Mouse (Mus musculus) liver, embryonic 16.5 days (tissue): ENCODE data around the gene Ccdc51. TPM values are rescaled to one million over a fixed set of nuclear protein-coding genes. Genes with fewer than 3 reads are reported as not detected.

Source experiments
- ATAC-seq: fragments of 200-750 bp; cut with Nextera tagmentation; 2 replicates; pipeline ENCODE4 v1.8.0; 2017; ENCODE audit warnings: low read depth, mild to moderate bottlenecking, moderate number of reproducible peaks, moderate library complexity
- H3K27ac ChIP-seq: fragments of 300-500 bp; sonication (generic); 2 replicates; pipeline ENCODE4 v1.5.1; 2014; ENCODE audit warnings: mild to moderate bottlenecking, low read length
- H3K27me3 ChIP-seq: fragments of 300-500 bp; sonication (generic); 2 replicates; pipeline ENCODE4 v1.6.1; 2014; ENCODE audit warnings: low read depth, low read length, mixed read lengths; ENCODE audit not compliant: control insufficient read depth, insufficient read depth
- H3K36me3 ChIP-seq: fragments of 300-500 bp; sonication (generic); 2 replicates; pipeline ENCODE4 v1.6.1; 2014; ENCODE audit warnings: mild to moderate bottlenecking; ENCODE audit not compliant: control insufficient read depth, insufficient read depth
- H3K4me1 ChIP-seq: fragments of 300-500 bp; sonication (generic); 2 replicates; pipeline ENCODE4 v1.6.1; 2014; ENCODE audit warnings: low read depth, low read length, mixed read lengths; ENCODE audit not compliant: control insufficient read depth
- H3K4me2 ChIP-seq: fragments of 300-500 bp; sonication (generic); 2 replicates; pipeline ENCODE4 v1.6.1; 2014; ENCODE audit warnings: low read depth, low read length, mixed read lengths
- H3K4me3 ChIP-seq: fragments of 300-500 bp; sonication (generic); 2 replicates; pipeline ENCODE4 v1.5.1; 2014; ENCODE audit warnings: low read depth, mild to moderate bottlenecking, low read length
- H3K9ac ChIP-seq: fragments of 300-500 bp; sonication (generic); 2 replicates; pipeline ENCODE4 v1.6.1; 2014; ENCODE audit warnings: low read depth, low read length
- H3K9me3 ChIP-seq: fragments of 300-500 bp; sonication (generic); replicated peaks from 2 replicates; pipeline ENCODE4 v1.6.1; 2016; ENCODE audit warnings: low read length; ENCODE audit not compliant: control insufficient read depth
- WGBS: fragments of 180-500 bp; shearing (Covaris S2); extraction: QIAGEN DNeasy Blood & Tissue Kit; methylation state at CpG from one replicate; pipeline ENCODE4 v1.1.7; 2014; ENCODE audit not compliant: insufficient replicate concordance; 5-methylcytosine and 5-hydroxymethylcytosine counted together
- polyA plus RNA-seq: library from polyadenylated mRNA; unstranded; fragments of >200 nt; fragmentation: Nextera tagmentation; extraction: Ambion mirVana; gene quantifications from 2 replicates; pipeline ENCODE4 v1.2.1, GENCODE M21; 2015

Ccdc51 gene
- polyA plus RNA-seq, result 10.0 and 11.9 TPM in 2 replicates

DNA sequence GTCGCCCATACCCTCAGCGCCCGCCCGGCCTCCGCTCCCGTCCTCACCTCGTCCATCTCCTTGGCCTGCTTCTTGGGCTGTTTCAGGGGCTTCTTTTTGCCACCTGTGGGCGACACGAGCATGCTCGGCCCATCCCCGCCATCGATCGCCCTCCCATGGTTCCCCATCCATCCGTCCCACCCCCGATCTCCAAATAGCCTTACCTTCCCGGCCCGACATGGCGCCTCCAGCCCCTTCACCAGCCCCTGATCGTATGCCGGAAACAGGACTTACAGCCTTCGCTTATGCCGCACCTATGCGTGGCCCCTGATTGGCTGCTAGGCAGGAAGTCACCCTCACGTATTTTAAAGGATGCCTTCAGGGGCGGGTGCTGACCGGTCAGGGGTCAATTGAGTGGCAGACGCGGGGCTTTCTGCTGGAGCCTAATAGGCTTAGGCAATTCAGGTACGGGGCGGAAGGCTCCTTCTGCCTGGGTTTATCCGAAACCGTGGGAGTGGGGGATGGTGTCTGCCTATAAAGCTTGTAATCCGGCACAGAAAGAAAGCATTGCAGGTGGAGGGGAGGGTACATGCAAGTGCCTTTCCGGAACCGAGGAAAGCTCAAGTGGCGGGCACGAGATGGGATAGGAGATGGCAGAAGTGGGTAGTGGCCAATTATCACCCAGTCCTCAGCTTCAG, at the start of gene Ccdc51, which contains the start of gene Tma7:
Gene Ccdc51, plus strand, starts transcription at position 370 of the 677 bp plus-strand sequence.
Gene Tma7, minus strand, starts transcription at position 464 of the 677 bp plus-strand sequence.
- Histone ChIP-seq H3K36me3 (0 out of 2 replicates have a peak, but pooled peaks cover 5% of the 10 kb centered on the region), H3K4me3 (peak within 1 kb of the TSS; percentile 83), H3K4me1 (peaks cover 21% of the 10 kb centered on the region), H3K4me2 (peak within 1 kb of the TSS; percentile 76), H3K27ac (peak within 1 kb of the TSS; percentile 75), H3K9ac (peak within 1 kb of the TSS; percentile 86), H3K9me3 (no peaks in the 10 kb centered on the region), H3K27me3 (no peaks in the 10 kb centered on the region)
- peak; percentile 99 for ATAC-seq
- under 1% methylated on average over 37 of the region's 37 CpGs for WGBS

DNA sequence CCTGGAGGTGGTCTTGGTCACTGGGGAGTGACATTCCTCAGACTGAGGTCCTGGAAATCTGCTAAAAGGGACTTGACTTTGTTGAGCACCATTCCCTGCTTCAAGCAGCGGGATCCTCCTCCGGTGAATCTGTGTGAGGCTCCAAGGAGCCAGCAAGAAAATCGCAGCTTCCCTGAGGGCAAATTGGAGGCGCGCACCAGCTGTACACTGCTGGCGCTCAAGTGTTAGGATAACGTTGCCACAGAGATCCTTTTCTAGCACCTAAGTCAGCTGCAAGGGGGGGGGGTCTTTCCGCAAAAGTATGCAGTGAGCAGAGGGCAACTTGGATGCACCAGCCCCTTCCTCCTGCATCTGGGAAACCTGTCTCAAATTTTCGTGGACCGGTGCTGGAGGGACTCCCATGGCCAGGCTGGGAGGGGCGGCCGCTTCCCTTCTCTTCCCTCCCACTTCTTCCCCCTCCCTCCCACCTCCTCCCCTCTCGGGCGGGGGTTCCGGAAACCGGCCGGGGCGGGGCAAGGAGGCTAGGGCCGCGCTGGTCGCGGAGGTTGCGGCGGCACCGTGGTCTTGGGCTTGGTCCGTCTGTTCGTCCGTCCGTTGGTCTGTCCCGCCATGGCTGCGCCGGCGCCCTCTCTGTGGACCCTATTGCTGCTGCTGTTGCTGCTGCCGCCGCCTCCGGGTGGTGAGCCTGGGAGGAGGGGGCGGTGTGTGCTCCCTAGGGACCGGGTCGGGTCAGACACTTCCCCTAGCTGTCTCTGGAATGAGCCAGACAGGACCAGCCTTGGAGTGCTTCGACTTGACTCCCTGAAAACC, 44.0 kb upstream of the Ccdc51 start, which contains the start of gene Shisa5:
Gene Shisa5, plus strand, starts transcription at position 480 of the 810 bp plus-strand sequence.
- H3K4me1 ChIP-seq, result peaks cover 6% of the 10 kb centered on the region
- under 1% methylated on average over 40 of the region's 40 CpGs for WGBS
- peak within 1 kb of the TSS; percentile 69 for H3K4me2 ChIP-seq
- no peaks in the 10 kb centered on the region for H3K36me3 ChIP-seq
- H3K9me3 ChIP-seq, result no peaks in the 10 kb centered on the region
- peak; percentile 75 for ATAC-seq
- H3K4me3 ChIP-seq, result peak within 1 kb of the TSS; percentile 63
- H3K27ac ChIP-seq, result no peak within 1 kb of the TSS
- peaks cover 8% of the 10 kb centered on the region for H3K27me3 ChIP-seq
- peak within 1 kb of the TSS; percentile 60 for H3K9ac ChIP-seq

DNA sequence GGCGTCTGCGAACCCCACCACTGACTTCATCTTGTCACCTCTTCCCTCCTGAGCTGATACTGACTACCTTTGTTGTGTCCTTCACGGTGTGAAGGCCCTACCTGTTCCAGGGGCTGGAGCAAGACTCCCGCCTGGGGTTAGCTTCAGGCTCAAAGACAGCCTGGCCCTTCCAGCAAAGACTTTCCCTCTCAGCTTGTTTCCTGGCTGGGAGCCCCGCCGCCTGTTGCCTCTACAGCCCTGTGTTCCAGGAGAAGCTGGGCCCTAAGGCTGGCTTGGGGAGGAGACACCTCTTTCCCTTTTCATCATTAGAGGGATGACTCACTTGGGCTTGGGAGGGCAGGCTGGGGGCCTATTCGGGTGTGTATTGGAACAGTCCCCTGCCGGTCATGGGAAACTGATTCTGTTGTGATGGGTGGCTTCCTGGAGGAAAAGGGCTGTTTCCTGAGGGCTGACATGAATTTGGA, 43.4 kb upstream of the Ccdc51 start:
- peak overlapping the region; percentile 60; the same call in 1 of the 2 replicates for H3K9ac ChIP-seq
- H3K4me1 ChIP-seq, result peaks cover 6% of the 10 kb centered on the region
- H3K27ac ChIP-seq, result no peak overlapping the region
- 16% methylated on average over 8 of the region's 8 CpGs for WGBS
- H3K36me3 ChIP-seq, result no peaks in the 10 kb centered on the region
- peak overlapping the region; percentile 69 for H3K4me2 ChIP-seq
- no peaks in the 10 kb centered on the region for H3K9me3 ChIP-seq
- H3K27me3 ChIP-seq, result peaks cover 8% of the 10 kb centered on the region
- peak overlapping the region; percentile 63 for H3K4me3 ChIP-seq
- no peak for ATAC-seq

DNA sequence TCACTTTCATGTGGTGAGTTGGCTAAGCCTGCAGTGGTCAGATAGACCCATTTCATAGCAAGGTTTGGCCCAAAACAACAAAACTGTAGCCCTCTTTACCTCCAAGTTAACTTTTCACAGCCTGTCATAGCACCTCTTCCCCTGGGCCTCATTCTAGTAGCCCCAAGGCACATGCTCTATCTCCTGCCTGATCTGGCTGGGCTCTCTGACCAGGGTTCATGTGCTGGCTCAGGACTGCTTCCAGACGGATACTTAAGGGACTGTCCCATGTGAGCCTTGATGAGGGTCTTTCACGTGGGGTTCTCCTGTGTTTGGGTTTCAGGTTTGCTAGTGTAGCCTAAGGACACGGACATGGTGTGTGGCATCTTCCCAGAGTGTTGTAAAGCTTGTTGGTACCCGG, 42.6 kb upstream of the Ccdc51 start:
- Histone ChIP-seq H3K4me2 (0 out of 2 replicates have a peak overlapping the region, but pooled peaks have one; percentile 69), H3K27me3 (peaks cover 8% of the 10 kb centered on the region), H3K27ac (no peak overlapping the region), H3K9me3 (no peaks in the 10 kb centered on the region), H3K4me3 (no peak overlapping the region), H3K36me3 (no peaks in the 10 kb centered on the region), H3K4me1 (peaks cover 6% of the 10 kb centered on the region), H3K9ac (no peak overlapping the region)
- 68% methylated on average over 4 of the region's 4 CpGs for WGBS
- ATAC-seq, result no peak

DNA sequence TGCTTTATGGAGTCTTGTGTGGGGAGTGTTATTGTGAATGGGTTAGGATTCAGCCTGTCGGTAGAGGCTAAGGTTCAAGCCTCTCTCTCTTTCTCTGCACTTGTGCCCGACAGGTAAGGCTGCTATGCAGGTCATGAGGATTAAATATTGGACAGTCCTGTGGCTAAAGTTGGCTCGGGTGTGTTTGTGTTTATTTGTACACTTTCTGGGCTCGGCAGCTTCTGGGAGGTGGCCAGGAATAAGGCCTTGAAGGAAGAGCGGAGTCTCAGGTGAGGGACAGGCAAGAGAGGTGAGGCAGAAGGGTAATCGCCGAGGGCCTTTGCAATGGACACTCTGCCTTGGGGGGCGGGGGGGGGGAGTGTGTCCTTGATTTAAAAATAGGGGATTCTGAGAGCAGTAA, 42.1 kb upstream of the Ccdc51 start:
- Histone ChIP-seq H3K36me3 (no peaks in the 10 kb centered on the region), H3K4me2 (no peak overlapping the region)

DNA sequence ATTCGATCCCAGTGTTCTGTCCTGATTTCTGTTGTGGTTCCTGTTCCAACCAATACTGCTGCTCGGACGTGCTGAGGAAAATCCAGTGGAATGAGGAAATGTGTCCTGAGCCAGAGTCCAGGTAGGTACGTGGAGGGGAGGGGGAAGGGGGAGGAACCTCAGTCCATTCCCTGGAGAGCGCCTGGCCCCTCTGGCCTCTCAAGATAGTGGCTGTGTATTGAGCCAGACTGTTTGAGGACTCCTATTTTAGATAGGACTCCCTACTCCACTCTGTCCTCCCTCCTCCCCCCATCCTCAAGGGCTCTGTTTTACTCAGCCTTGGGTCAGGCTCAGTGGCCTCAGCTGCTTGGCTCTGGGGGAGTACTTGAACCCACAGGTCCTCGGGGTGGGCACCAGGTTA, 41.4 kb upstream of the Ccdc51 start:
- H3K27ac ChIP-seq, result no peak overlapping the region
- H3K4me2 ChIP-seq, result no peak overlapping the region
- H3K4me3 ChIP-seq, result no peak overlapping the region
- H3K27me3 ChIP-seq, result peaks cover 8% of the 10 kb centered on the region
- no peak for ATAC-seq
- H3K9ac ChIP-seq, result no peak overlapping the region
- no peaks in the 10 kb centered on the region for H3K9me3 ChIP-seq
- H3K4me1 ChIP-seq, result peaks cover 6% of the 10 kb centered on the region
- H3K36me3 ChIP-seq, result no peaks in the 10 kb centered on the region
- 50% methylated on average over 6 of the region's 6 CpGs for WGBS

More for the DNA sequence above, 42.1 kb upstream of the Ccdc51 start:
- H3K4me1 ChIP-seq, result peaks cover 6% of the 10 kb centered on the region
- H3K27ac ChIP-seq, result no peak overlapping the region
- H3K4me3 ChIP-seq, result no peak overlapping the region
- WGBS, result 64% methylated on average over 8 of the region's 8 CpGs
- no peaks in the 10 kb centered on the region for H3K9me3 ChIP-seq
- H3K27me3 ChIP-seq, result peaks cover 8% of the 10 kb centered on the region
- no peak overlapping the region for H3K9ac ChIP-seq
- no peak for ATAC-seq

DNA sequence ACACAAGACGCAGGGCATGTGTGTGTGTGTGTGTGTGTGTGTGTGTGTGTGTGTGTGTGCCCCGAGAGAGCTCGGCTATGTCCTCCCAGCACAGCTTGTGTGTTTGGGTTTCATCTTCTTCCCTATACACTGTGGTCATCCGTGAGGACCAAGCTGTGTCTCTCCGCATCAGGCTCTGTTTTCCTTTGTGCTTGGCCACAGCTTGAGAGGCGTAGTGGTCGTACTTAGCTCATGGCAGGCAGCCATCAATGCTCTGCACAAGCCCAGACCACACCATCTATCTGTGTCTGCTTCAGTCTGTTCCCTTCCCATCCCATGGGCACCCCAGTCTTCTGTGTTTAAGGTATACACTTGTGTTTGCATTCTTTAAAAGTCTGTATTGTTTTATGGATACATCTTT, 40.9 kb upstream of the Ccdc51 start:
- H3K9me3 ChIP-seq, result no peaks in the 10 kb centered on the region
- WGBS, result 64% methylated on average over 7 of the region's 7 CpGs
- H3K27me3 ChIP-seq, result peaks cover 8% of the 10 kb centered on the region
- H3K4me2 ChIP-seq, result no peak overlapping the region
- ATAC-seq, result no peak
- no peaks in the 10 kb centered on the region for H3K36me3 ChIP-seq
- H3K4me3 ChIP-seq, result no peak overlapping the region
- no peak overlapping the region for H3K27ac ChIP-seq
- no peak overlapping the region for H3K9ac ChIP-seq
- H3K4me1 ChIP-seq, result peaks cover 6% of the 10 kb centered on the region

DNA sequence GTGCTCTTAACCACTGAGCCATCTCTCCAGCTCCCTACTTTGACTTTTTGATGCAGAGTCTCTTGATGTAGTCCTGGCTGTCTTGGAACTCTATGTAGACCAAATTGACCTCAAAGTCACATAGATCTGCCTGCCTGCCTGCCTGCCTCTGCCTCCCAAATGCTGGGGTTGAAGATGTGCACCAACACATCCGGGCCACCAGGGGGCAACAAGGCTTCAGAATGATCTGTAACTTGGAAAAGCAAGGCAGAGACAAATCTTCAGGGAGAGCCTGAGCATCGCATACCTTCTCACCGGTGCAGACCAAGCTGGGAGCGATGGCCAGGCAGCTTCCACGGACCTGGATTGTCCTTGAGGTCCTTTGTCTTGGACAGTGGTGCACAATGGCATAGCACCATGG, 36.0 kb upstream of the Ccdc51 start:
- H3K4me3 ChIP-seq, result no peak overlapping the region
- H3K4me2 ChIP-seq, result no peak overlapping the region
- H3K9me3 ChIP-seq, result no peaks in the 10 kb centered on the region
- no peaks in the 10 kb centered on the region for H3K27me3 ChIP-seq
- H3K27ac ChIP-seq, result no peak overlapping the region
- WGBS, result 33% methylated on average over 5 of the region's 5 CpGs
- ATAC-seq, result no peak
- no peaks in the 10 kb centered on the region for H3K4me1 ChIP-seq
- H3K36me3 ChIP-seq, result no peaks in the 10 kb centered on the region
- no peak overlapping the region for H3K9ac ChIP-seq
